Comparison of ENCODE assay signal across 4 mouse cellular contexts in the genomic region with DNA sequence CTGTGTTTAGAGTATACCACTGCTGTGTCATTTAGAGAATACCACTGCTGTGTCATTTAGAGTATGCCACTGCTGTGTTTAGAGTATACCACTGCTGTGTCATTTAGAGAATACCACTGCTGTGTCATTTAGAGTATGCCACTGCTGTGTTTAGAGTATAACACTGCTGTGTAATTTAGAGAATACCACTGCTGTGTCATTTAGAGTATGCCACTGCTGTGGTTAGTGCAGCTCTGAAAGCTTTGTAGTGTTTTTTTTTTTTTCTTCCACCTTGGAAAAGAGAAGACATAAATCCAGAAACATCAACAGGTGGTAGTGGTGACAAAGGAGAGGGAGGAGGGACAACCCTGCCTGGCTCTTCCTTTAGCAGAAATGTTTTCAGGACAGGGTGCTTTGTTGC. TPM values are rescaled to one million over a fixed set of nuclear protein-coding genes. Genes with fewer than 3 reads are reported as not detected.
"Had no signal": no experiment of that assay in that cellular context is flagged by ENCODE, and none has a peak within 500 bp of the region (broad histone marks: within the 10 kb centered on the region; RNA-seq: fewer than 3 reads in every experiment).

No protein-coding gene starts in this region.

RNA-seq across cellular contexts. Expression of gene Elovl2, which starts 14.6 kb away (rescaled TPM):
- total RNA-seq: common myeloid progenitor, adult 5-6 weeks; gastrocnemius, postnatal 25 days; granulocyte monocyte progenitor cell, adult 5-6 weeks had no signal
- polyA plus RNA-seq: erythroblast, embryonic 14.5 days had no signal
